Mouse (Mus musculus) cerebellum, adult 2 months (tissue): ENCODE results near the gene Aamdc. TPM values are rescaled to one million over a fixed set of nuclear protein-coding genes. Genes with fewer than 3 reads are reported as not detected.

ENCODE experiments used
- DNase-seq, 2 experiments: peaks; one replicate each; pipeline ENCODE4 v3.0.0; 2021
- H3K27ac ChIP-seq: fragments of 200-500 bp; 2 replicates; pipeline ENCODE4 v1.5.1; 2012; ENCODE audit warnings: low read length, control low read depth, inconsistent platforms; ENCODE audit not compliant: insufficient read depth
- H3K27me3 ChIP-seq: fragments of 200-500 bp; 2 replicates; pipeline ENCODE4 v1.6.1; 2012; ENCODE audit warnings: inconsistent platforms, mild to moderate bottlenecking, low read length, moderate library complexity; ENCODE audit not compliant: control insufficient read depth, insufficient read depth
- H3K4me1 ChIP-seq: fragments of 200-500 bp; 2 replicates; pipeline ENCODE4 v1.6.1; 2011; ENCODE audit warnings: low read length; ENCODE audit not compliant: control insufficient read depth, insufficient read depth
- H3K4me3 ChIP-seq: fragments of 200-500 bp; replicated peaks from 2 replicates; pipeline ENCODE3; 2011; ENCODE audit warnings: mild to moderate bottlenecking, low read depth, low read length, control low read depth; ENCODE audit not compliant: insufficient read depth
- CTCF ChIP-seq: fragments of 200-500 bp; IDR thresholded peaks from 2 replicates; pipeline ENCODE4 v1.5.1; 2011; ENCODE audit warnings: low read depth, mild to moderate bottlenecking, control low read depth, low read length, moderate library complexity, borderline replicate concordance; ENCODE audit not compliant: insufficient read depth
- POLR2A ChIP-seq: fragments of 200-500 bp; IDR thresholded peaks from 2 replicates; pipeline ENCODE4 v1.6.1; 2011; ENCODE audit warnings: low read length, control low read depth, borderline replicate concordance; ENCODE audit not compliant: insufficient read depth
- WGBS: fragments of 180-500 bp; shearing (Covaris S2); methylation state at CpG from one replicate; pipeline ENCODE4 v1.1.7; 2018; 5-methylcytosine and 5-hydroxymethylcytosine counted together
- polyA plus RNA-seq: library from polyadenylated mRNA; depleted of rRNA; stranded (reverse); fragments of >200 nt; gene quantifications from 2 replicates; pipeline ENCODE4 v1.2.3, GENCODE M21; 2012; rRNA removed

The Aamdc gene
- polyA plus RNA-seq, 1 experiment = 78.9 TPM

DNA sequence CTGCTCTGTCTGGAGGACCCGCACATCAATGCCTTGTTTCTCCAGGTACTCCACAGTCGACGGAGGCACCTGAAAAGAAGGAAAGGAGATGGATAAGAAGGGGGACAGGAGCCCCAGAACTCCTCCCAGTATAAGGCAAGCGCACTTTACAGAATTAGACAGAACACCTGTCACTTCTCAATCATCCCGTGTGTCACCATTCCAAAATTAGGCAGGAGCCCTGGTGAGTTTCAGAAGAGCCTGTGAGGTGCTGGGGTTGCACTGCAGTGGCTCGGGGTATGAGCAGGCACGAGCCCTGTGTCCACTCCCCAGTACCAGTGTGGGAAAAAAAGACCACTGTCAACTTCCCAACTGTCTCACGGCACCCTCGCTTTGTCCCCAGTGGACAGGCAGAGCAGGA lies 28.6 kb downstream of the Aamdc start:
- DNase-seq = no peak
- WGBS = 86% methylated on average over 9 of the region's 9 CpGs
- H3K27ac ChIP-seq = no peak overlapping the region
- H3K4me1 ChIP-seq = peaks cover 6% of the 10 kb centered on the region
- no peak overlapping the region for H3K4me3 ChIP-seq
- TF ChIP-seq POLR2A = no peak
- no peak for TF ChIP-seq CTCF
- H3K27me3 ChIP-seq = no peaks in the 10 kb centered on the region

DNA sequence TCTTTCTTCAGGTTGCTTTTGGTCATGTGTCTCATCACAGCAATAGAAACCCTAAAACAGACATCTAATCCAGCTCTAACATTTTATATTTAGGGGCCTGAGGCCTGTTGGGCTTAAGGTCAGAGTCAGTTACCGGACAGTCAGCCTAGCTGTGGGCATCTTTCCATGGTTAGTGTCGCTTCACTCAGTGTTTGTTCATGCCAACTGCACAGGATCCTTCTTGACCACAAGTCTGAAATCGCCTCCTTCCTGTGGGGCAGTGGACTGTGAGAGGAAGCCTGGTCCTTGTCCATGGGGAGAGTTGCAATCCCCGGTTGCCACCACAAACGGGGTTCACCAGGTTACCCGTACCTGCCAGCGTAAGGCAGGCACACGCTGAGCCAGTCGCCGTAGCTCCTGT lies 30.0 kb downstream of the Aamdc start:
- Histone ChIP-seq H3K27ac (no peak overlapping the region), H3K27me3 (no peaks in the 10 kb centered on the region), H3K4me1 (peaks cover 6% of the 10 kb centered on the region), H3K4me3 (no peak overlapping the region)
- WGBS = 90% methylated on average over 10 of the region's 10 CpGs
- TF ChIP-seq POLR2A = no peak
- TF ChIP-seq CTCF = no peak
- DNase-seq = no peak

DNA sequence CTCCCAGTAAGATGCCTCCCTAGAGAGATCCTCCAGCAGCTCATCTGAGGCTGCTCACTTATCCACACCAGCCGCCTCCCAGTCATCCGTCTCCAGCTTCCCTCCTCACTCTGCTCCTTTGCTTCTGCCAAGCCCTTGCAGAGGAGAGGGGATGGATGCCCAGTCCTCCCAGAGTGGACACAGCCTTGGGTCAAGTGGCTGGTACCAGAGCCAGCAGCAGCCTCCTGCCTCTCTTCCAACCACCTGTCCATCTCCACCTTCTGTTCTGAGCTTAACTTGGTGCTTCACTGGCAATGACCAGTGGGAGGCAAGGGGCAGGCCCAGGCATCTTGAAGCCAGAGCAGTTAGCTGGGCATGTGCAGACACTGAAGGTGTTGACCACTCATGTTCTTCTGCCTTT lies 32.8 kb downstream of the Aamdc start:
- 5% methylated on average over 2 of the region's 2 CpGs for WGBS
- TF ChIP-seq CTCF (no peak), POLR2A (no peak)
- DNase-seq = peak; percentile 45 to 64

DNA sequence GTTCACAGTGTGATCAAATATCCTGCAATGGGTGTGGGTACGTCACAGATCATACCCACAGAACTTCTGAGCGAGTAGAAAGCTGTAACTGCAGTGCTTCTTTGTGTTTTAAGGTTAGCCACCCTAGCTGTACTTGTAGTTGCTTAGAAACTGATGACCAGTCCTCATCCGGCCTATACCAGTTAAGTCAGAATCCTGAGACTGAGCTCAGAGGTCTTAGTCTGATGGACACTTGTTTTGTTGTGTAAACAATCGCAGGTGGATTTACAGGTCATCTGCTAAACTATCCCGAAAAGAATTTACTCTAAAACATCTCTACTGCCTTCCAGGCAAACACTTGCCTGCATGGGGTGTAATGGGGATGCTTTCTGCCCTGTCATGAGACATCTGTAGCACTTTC lies 42.7 kb downstream of the Aamdc start:
- H3K4me3 ChIP-seq = no peak overlapping the region
- no peak overlapping the region for H3K27ac ChIP-seq
- no peaks in the 10 kb centered on the region for H3K27me3 ChIP-seq
- no peaks in the 10 kb centered on the region; the same call in 1 of the 2 replicates for H3K4me1 ChIP-seq
- no peak for DNase-seq
- TF ChIP-seq POLR2A = no peak
- no peak for TF ChIP-seq CTCF
- WGBS = 93% methylated on average over 5 of the region's 5 CpGs

More for the DNA sequence above, 32.8 kb downstream of the Aamdc start:
- H3K4me1 ChIP-seq = peaks cover 6% of the 10 kb centered on the region
- no peaks in the 10 kb centered on the region for H3K27me3 ChIP-seq
- H3K27ac ChIP-seq = 0 out of 2 replicates have a peak overlapping the region, but pooled peaks have one; percentile 1
- H3K4me3 ChIP-seq = no peak overlapping the region

DNA sequence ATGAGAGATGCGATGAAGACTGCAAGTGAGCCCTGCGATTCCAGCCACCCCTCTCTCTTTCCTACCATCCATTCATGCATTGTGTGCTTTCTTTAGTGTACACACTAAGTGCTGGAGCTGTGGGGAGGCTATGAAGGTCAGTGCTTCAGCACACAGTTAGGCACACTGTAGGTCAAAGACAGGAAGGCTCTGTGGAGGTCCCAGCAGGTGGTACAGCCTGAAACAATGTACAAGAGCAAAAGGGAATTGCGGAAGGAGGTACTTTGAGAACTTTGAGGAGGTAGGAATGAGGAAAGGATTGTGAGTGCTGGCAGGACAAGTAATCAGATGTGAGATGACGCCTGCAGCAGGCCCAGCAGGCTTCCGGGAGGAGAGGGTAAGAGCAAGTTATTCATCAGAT lies 43.8 kb downstream of the Aamdc start:
- WGBS = 82% methylated on average over 5 of the region's 5 CpGs
- DNase-seq = no peak
- H3K27me3 ChIP-seq = no peaks in the 10 kb centered on the region
- no peak overlapping the region for H3K4me3 ChIP-seq
- no peak overlapping the region for H3K27ac ChIP-seq
- no peak for TF ChIP-seq CTCF
- no peaks in the 10 kb centered on the region; the same call in 1 of the 2 replicates for H3K4me1 ChIP-seq

DNA sequence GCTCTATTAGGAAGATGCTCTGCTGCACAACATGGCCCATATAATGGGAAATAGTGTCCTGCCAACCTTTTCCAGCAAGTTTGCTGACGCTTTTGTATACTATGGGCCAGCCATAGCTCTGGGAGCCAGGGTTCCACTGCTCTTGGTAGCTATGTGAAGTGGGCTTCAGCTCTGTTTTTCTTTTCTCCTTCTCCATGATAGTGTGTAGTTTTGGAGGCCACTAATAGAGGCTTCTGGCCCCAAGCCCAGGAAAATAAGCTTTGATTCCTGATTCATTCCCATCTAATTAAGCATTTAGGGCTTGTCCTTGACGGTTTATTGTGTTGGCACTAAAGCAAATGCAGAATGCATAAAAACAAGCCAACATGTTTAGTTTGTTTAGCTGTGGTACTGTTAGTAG lies 59.4 kb downstream of the Aamdc start:
- H3K4me1 ChIP-seq = no peaks in the 10 kb centered on the region
- no peaks in the 10 kb centered on the region for H3K27me3 ChIP-seq
- H3K27ac ChIP-seq = no peak overlapping the region
- DNase-seq = no peak
- 57% methylated on average over 2 of the region's 2 CpGs for WGBS
- TF ChIP-seq CTCF (no peak), POLR2A (no peak)
- no peak overlapping the region for H3K4me3 ChIP-seq

DNA sequence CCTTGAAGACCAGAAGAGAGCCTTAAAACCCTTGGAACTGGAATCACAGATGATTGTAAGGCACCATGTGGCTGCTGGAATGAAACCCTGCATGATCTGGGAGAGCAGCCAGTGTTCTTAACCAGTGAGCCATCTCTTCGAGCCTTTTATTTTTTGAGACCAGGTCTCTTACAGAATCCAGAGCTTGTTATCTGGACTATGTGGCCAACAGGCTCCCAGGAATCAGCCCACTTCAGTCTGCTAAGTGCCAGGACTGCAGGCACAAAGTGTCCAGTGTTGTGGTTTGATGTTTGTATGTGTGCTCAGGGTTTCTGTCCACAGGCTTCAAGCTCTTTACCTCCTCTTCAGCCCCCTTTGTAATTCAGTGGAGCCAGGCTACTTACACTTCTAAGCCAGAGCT lies 64.5 kb downstream of the Aamdc start:
- H3K4me3 ChIP-seq = no peak overlapping the region
- no peak overlapping the region for H3K27ac ChIP-seq
- TF ChIP-seq CTCF (no peak), POLR2A (no peak)
- DNase-seq = peak; percentile 41 to 73
- no peaks in the 10 kb centered on the region; the same call in 1 of the 2 replicates for H3K4me1 ChIP-seq
- 8% methylated on average over 1 of the region's 1 CpGs for WGBS
- H3K27me3 ChIP-seq = no peaks in the 10 kb centered on the region

DNA sequence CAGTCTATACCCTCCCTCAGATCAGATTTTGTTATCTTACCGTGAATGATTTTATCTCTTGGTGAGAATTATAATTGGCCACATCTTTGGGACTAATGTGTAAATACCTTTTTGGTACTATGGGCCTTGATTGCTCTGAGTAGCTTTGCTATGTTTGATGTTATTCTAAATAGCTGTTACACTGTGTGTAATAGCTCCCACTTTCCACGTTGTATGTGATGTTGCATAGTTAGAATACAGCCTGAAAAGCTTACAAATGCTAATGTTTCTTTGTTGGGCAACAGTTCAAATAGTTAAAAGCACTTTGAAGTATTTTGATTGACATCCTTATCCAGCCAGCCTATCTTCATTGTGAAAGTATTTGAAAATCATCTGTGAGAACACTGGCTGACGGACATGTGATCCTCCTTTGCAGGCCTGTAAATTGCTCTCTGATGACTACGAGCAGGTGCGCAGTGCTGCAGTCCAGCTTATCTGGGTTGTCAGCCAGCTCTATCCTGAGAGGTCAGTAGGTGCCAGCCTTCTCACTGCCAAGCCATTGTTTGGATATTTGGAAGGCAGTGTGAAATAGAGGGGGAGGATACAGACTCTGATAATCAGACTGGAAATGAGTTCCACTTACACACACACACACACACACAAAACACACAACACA lies 78.6 kb downstream of the Aamdc start:
- Histone ChIP-seq H3K27me3 (no peaks in the 10 kb centered on the region), H3K27ac (0 out of 2 replicates have a peak overlapping the region, but pooled peaks have one; percentile 26), H3K4me1 (peaks cover 6% of the 10 kb centered on the region; the same call in 1 of the 2 replicates), H3K4me3 (no peak overlapping the region)
- peak; percentile 71 to 88 for DNase-seq
- 20% methylated on average over 5 of the region's 5 CpGs for WGBS
- no peak for TF ChIP-seq POLR2A
- TF ChIP-seq CTCF = no peak

Other genes with a start within 250 kb of the Aamdc start
- gene Usp35, start 247.5 kb downstream of the Aamdc start, polyA plus RNA-seq = 19.1 and 21.7 TPM in 2 replicates
- 18.4 and 18.9 TPM in 2 replicates for gene Kctd21, start 247.2 kb downstream of the Aamdc start, polyA plus RNA-seq
- 10.1 and 11.1 TPM in 2 replicates for gene Alg8, start 207.9 kb downstream of the Aamdc start, polyA plus RNA-seq
- 376 and 378 TPM in 2 replicates for gene Ndufc2, start 179.5 kb downstream of the Aamdc start, polyA plus RNA-seq
- gene Thrsp, start 161.8 kb downstream of the Aamdc start, polyA plus RNA-seq = 93.2 and 101 TPM in 2 replicates
- gene Kctd14, start 128.2 kb downstream of the Aamdc start, polyA plus RNA-seq = 1.6 and 2.2 TPM in 2 replicates
- 67.0 and 72.2 TPM in 2 replicates for gene Ints4, start 98.5 kb downstream of the Aamdc start, polyA plus RNA-seq
- gene Rsf1, start 392 bp upstream of the Aamdc start, polyA plus RNA-seq = 14.7 and 15.2 TPM in 2 replicates
- 85.0 and 91.3 TPM in 2 replicates for gene Clns1a, start 117.1 kb upstream of the Aamdc start, polyA plus RNA-seq
- 13.9 and 14.4 TPM in 2 replicates for gene Aqp11, start 158.8 kb upstream of the Aamdc start, polyA plus RNA-seq
- gene Pak1, start 209.0 kb upstream of the Aamdc start, polyA plus RNA-seq = 363 and 385 TPM in 2 replicates